Comparison of ENCODE assay signal across 16 mouse cellular contexts in the genomic region with DNA sequence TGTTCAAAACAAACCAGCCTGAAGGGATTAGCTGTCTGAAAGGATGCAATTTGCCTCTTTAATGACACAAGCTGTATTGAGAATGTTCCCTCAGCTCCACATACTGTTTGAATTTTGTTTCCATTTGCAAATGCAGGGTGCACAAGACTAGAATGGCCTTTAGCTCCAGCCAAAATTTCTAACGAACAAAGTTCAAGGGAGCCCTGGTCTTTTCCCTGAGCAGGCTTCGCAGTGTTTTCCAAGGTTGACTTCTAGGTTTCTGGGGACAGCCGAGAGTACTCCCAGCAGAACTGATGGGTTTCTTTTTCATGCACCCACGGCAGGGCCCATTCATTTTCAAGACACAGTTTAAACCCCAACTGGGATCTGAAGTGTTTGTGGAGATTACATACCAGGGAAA.
"Had no signal": no experiment of that assay in that cellular context is flagged by ENCODE, and none has a peak within 500 bp of the region (broad histone marks: within the 10 kb centered on the region; RNA-seq: fewer than 3 reads in every experiment).

No protein-coding gene starts in this region.

- H3K4me2 ChIP-seq: kidney, embryonic 15.5 days; limb, embryonic 15.5 days; liver, embryonic 12.5 days; lung, embryonic 14.5 days; neural tube, embryonic 15.5 days had no signal

- DNase-seq: kidney, postnatal 14 days; lung, postnatal 10 days; lung, postnatal 4 days; midbrain, embryonic 14.5 days; right cerebral cortex, adult 18-20 months; right cerebral cortex, postnatal 25 days; thymus, adult 18-20 months; thymus, postnatal 14 days had no signal

- H3K4me3 ChIP-seq: kidney, embryonic 15.5 days; left cerebral cortex, adult 2 months; limb, embryonic 15.5 days; liver, embryonic 12.5 days; midbrain, embryonic 10.5 days; myocyte; neural tube, embryonic 15.5 days had no signal

- H3K9me3 ChIP-seq: kidney, embryonic 15.5 days; limb, embryonic 15.5 days; liver, embryonic 12.5 days; midbrain, embryonic 10.5 days; neural tube, embryonic 15.5 days had no signal

- H3K4me1 ChIP-seq: kidney, embryonic 15.5 days; limb, embryonic 15.5 days; liver, embryonic 12.5 days; midbrain, embryonic 10.5 days had no signal

- H3K27me3 ChIP-seq: kidney, embryonic 15.5 days; limb, embryonic 15.5 days; liver, embryonic 12.5 days; neural tube, embryonic 15.5 days had no signal

- H3K9ac ChIP-seq: kidney, embryonic 15.5 days; limb, embryonic 15.5 days; liver, embryonic 12.5 days; lung, embryonic 14.5 days; neural tube, embryonic 15.5 days had no signal

- H3K27ac ChIP-seq: kidney, embryonic 15.5 days; left cerebral cortex, adult 2 months; limb, embryonic 15.5 days; liver, embryonic 12.5 days; midbrain, embryonic 10.5 days; neural tube, embryonic 15.5 days had no signal

- ATAC-seq: liver, embryonic 12.5 days had no signal

- H3K36me3 ChIP-seq: kidney, embryonic 15.5 days; limb, embryonic 15.5 days; liver, embryonic 12.5 days; midbrain, embryonic 10.5 days; neural tube, embryonic 15.5 days had no signal
